Mouse (Mus musculus) hindbrain, embryonic 15.5 days (tissue): ENCODE data around the gene Trmt1. TPM values are rescaled to one million over a fixed set of nuclear protein-coding genes. Genes with fewer than 3 reads are reported as not detected.
A peak's percentile ranks its signal among the peaks of the same experiment; 100 is the strongest.

ENCODE experiments used
- ATAC-seq: fragments of 200-750 bp; cut with Nextera tagmentation; 2 replicates; pipeline ENCODE4 v1.8.0; 2017; ENCODE audit warnings: low read depth, moderate number of reproducible peaks, moderate TSS enrichment; ENCODE audit not compliant: low FRiP score
- H3K27ac ChIP-seq: fragments of 300-500 bp; sonication (generic); replicated peaks from 2 replicates; pipeline ENCODE4 v1.5.1; 2015; ENCODE audit warnings: mild to moderate bottlenecking, inconsistent platforms
- H3K27me3 ChIP-seq: fragments of 300-500 bp; sonication (generic); 2 replicates; pipeline ENCODE4 v1.6.1; 2015; ENCODE audit warnings: control low read depth, inconsistent platforms
- H3K36me3 ChIP-seq: fragments of 300-500 bp; sonication (generic); 2 replicates; pipeline ENCODE4 v1.6.1; 2015; ENCODE audit warnings: control low read depth, inconsistent platforms
- H3K4me1 ChIP-seq: fragments of 300-500 bp; sonication (generic); replicated peaks from 2 replicates; pipeline ENCODE4 v1.6.1; 2015; ENCODE audit warnings: control low read depth, inconsistent platforms
- H3K4me2 ChIP-seq: fragments of 300-500 bp; sonication (generic); 2 replicates; pipeline ENCODE4 v1.6.1; 2015; ENCODE audit warnings: moderate library complexity, mild to moderate bottlenecking, inconsistent platforms
- H3K4me3 ChIP-seq: fragments of 300-500 bp; sonication (generic); 2 replicates; pipeline ENCODE4 v1.5.1; 2015; ENCODE audit warnings: mild to moderate bottlenecking, inconsistent platforms
- H3K9ac ChIP-seq: fragments of 300-500 bp; sonication (generic); 2 replicates; pipeline ENCODE4 v1.6.1; 2015; ENCODE audit warnings: inconsistent platforms
- H3K9me3 ChIP-seq: fragments of 300-500 bp; sonication (generic); 2 replicates; pipeline ENCODE4 v1.6.1; 2016; ENCODE audit warnings: control low read depth, inconsistent platforms
- WGBS: fragments of 180-500 bp; shearing (Covaris S2); methylation state at CpG from one replicate; pipeline ENCODE4 v1.1.7; 2015; 5-methylcytosine and 5-hydroxymethylcytosine counted together
- polyA plus RNA-seq: library from polyadenylated mRNA; unstranded; fragments of >200 nt; fragmentation: Nextera tagmentation; extraction: Ambion mirVana; gene quantifications from 2 replicates; pipeline ENCODE4 v1.2.1, GENCODE M21; 2015

Trmt1 gene
- polyA plus RNA-seq, 1 experiment from 2014 or later = 62.5 TPM

DNA sequence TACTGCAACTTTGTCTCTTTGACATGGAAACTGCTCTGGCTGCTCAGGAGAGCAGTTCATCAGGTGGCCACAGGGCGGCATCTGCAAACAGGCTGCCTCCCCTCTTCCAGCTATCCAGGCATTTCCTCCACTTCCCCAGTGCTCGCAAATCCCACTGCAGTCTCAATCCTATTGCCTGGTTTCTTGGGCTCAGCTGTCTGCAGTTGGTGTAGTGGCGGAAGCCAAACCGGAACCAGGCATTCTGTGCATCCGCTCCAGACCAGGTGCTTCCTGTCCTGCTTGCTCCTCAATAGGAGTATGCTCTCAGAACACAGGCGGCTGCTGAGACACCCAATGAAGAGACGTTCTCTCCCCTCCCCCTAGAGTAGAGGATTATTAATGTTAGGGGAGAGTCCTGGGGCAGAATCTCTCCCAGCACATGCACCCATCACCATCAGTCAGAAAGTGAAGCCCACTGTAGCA lies 13.8 kb downstream of the Trmt1 start:
- Histone ChIP-seq H3K4me2 (no peak overlapping the region), H3K27me3 (peaks cover 30% of the 10 kb centered on the region), H3K9ac (no peak overlapping the region), H3K36me3 (peaks cover 25% of the 10 kb centered on the region), H3K9me3 (no peaks in the 10 kb centered on the region), H3K4me1 (peaks cover 14% of the 10 kb centered on the region; the same call in 1 of the 2 replicates), H3K4me3 (no peak overlapping the region), H3K27ac (peak overlapping the region; percentile 46)
- peak; percentile 25; the same call in 1 of the 2 replicates for ATAC-seq
- WGBS = 61% methylated on average over 7 of the region's 7 CpGs

DNA sequence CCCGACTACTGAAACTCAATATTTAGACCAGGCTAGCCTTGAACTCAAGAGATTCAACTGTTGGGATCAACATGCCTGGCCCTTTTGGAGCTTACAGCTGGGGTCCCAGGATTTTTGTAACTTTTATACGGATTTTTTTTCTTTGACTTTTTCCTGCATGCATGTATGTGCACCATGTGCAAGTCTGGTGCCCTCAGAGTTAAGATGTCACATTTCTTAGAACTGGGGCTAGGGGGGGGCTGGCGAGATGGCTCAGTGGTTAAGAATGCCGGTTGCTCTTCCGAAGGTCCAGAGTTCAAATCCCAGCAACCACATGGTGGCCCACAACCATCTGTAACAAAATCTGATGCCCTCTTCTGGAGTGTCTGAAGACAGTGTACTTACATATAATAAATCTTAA lies 14.4 kb downstream of the Trmt1 start:
- ATAC-seq = no peak
- H3K36me3 ChIP-seq = peaks cover 25% of the 10 kb centered on the region
- peaks cover 36% of the 10 kb centered on the region for H3K27me3 ChIP-seq
- H3K4me1 ChIP-seq = peaks cover 18% of the 10 kb centered on the region
- H3K4me3 ChIP-seq = no peak overlapping the region
- WGBS = 85% methylated on average over 5 of the region's 5 CpGs
- no peak overlapping the region for H3K9ac ChIP-seq
- no peak overlapping the region for H3K4me2 ChIP-seq
- H3K9me3 ChIP-seq = no peaks in the 10 kb centered on the region
- 0 out of 2 replicates have a peak overlapping the region, but pooled peaks have one; percentile 2 for H3K27ac ChIP-seq

DNA sequence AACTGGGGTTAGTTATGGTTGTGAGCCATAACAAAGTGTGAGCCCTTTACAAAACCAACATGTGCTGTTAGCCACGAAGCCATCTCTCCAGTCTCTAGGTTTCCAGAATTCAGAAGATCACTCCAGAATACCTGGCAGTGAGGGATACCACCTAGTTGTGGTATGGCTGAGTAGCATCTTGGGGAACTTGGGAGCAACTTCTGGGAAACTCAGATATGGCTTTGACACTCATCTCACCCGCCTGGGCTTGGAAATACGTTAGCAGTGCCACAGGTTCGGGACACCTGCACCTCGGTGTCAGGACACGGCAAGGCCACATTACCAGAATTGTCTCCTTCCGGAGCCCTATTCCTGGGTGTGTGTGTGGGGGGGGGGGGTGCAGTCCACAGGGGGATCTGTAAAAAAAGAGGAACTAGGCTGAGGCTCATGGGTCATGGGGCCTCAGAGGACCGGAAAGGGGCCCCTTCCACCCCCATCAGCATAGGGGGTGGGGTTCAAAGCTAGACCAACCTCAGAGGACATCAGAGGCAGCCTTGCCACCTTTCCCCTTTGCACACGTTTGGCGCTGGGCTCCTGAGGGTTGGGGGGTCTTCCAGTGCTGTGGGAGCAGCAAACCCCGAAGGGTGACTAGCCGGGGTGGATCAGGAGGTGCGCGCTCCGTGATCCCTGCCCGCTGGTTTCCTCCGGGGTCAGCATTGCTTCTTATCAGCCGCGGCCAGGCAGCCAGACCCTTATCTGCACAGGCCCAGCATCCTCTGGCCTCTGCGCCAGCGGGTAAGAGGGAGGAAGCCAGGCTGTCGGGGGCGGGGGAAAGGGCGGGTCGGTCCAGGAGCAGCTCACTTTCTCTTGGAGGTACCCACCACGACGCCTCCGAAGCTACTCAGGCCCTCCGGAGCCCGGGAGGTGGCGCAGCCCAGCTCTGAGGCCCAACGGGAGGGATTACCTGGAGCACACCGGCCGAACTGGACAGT lies 15.1 kb downstream of the Trmt1 start, which contains the start of gene Lyl1:
Gene Lyl1, plus strand, starts transcription at position 517 of the 971 bp plus-strand sequence.
- ATAC-seq = no peak
- peaks cover 36% of the 10 kb centered on the region for H3K27me3 ChIP-seq
- H3K27ac ChIP-seq = peak within 1 kb of the TSS; percentile 32
- peak within 1 kb of the TSS; percentile 5 for H3K4me3 ChIP-seq
- H3K4me1 ChIP-seq = peaks cover 21% of the 10 kb centered on the region
- H3K9me3 ChIP-seq = no peaks in the 10 kb centered on the region
- peaks cover 25% of the 10 kb centered on the region for H3K36me3 ChIP-seq
- 13% methylated on average over 34 of the region's 34 CpGs for WGBS
- peak within 1 kb of the TSS; percentile 10 for H3K4me2 ChIP-seq
- H3K9ac ChIP-seq = no peak within 1 kb of the TSS

DNA sequence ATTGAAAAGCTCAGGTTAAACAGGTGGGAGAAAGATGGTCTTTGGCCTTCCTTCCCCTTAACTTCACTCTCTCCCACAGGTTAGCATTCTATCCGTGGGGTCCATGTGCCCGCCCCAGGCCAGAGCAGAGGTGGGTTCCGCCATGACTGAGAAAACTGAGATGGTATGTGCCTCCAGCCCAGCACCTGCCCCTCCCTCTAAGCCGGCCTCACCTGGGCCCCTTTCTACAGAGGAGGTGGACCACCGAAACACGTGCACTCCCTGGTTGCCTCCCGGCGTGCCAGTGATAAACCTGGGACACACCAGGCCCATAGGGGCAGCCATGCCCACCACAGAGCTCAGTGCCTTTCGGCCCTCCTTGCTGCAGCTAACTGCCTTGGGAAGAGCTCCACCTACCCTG lies 16.5 kb downstream of the Trmt1 start:
- 72% methylated on average over 9 of the region's 9 CpGs for WGBS
- no peak for ATAC-seq
- Histone ChIP-seq H3K4me3 (no peak overlapping the region), H3K4me1 (peaks cover 34% of the 10 kb centered on the region), H3K9me3 (no peaks in the 10 kb centered on the region), H3K27me3 (peaks cover 39% of the 10 kb centered on the region), H3K4me2 (peak overlapping the region; percentile 10; the same call in 1 of the 2 replicates), H3K9ac (no peak overlapping the region), H3K36me3 (peaks cover 16% of the 10 kb centered on the region), H3K27ac (no peak overlapping the region)

DNA sequence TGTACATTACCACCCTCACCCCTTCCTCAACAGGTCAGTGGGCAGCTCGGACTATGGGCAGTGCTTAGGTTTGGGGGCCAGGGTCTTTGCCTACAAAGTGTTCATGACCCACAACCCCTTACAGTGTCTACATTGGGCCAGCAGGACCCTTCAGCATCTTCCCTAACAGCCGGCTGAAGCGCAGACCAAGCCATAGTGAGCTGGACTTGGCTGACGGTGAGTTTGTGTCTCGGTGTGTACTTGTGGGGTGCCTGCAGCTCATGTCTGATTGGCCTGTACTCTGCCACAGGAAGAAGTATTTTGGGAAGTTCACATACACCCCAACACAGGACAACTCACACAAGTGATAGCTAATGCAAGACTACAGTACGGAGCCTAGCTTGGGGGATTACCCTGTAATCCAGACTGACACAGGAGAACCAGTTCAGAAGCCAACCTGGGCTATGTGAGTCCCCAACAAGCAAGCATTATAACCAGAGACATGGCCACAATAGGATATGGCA lies 16.9 kb downstream of the Trmt1 start:
- Histone ChIP-seq H3K27me3 (peaks cover 44% of the 10 kb centered on the region), H3K9me3 (no peaks in the 10 kb centered on the region), H3K4me3 (no peak overlapping the region), H3K4me2 (peak overlapping the region; percentile 51; the same call in 1 of the 2 replicates), H3K9ac (no peak overlapping the region), H3K4me1 (peaks cover 39% of the 10 kb centered on the region), H3K36me3 (peaks cover 14% of the 10 kb centered on the region), H3K27ac (no peak overlapping the region)
- WGBS = 82% methylated on average over 6 of the region's 6 CpGs
- no peak for ATAC-seq

DNA sequence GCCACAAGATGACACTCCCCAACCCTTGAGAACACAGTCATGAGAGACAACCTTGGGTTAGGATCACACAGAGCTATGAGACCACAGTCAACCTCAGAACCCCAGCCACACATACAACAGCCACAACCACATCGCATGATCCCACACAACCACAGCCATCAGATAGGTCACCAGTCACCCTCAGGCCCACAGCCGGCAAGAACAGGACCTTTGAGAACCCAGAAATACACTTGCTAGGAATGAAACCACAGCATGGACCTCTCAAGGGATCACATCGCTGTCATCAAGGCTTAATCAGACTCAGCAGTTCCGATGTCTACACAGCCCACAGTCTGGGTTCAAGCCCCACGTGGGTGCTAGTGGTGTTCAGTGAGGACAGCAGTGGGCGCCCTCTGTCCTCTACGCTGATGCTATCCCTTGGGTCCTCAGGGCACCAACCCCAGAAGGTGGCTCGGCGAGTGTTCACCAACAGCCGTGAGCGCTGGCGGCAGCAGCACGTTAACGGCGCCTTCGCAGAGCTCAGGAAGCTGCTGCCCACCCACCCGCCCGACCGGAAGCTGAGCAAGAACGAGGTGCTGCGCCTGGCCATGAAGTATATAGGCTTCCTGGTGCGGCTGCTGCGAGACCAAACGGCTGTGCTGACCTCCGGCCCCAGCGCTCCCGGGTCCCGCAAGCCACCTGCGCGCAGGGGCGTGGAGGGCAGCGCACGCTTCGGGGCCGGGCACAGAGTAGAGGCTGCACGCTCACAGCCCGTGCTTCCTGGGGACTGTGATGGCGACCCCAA lies 17.6 kb downstream of the Trmt1 start:
- peaks cover 10% of the 10 kb centered on the region for H3K36me3 ChIP-seq
- H3K4me2 ChIP-seq = peak overlapping the region; percentile 51
- no peaks in the 10 kb centered on the region for H3K9me3 ChIP-seq
- no peak overlapping the region; the same call in 1 of the 2 replicates for H3K9ac ChIP-seq
- ATAC-seq = no peak
- peak overlapping the region; percentile 68 for H3K27ac ChIP-seq
- H3K4me1 ChIP-seq = peaks cover 43% of the 10 kb centered on the region
- peaks cover 46% of the 10 kb centered on the region for H3K27me3 ChIP-seq
- WGBS = 12% methylated on average over 38 of the region's 38 CpGs
- no peak overlapping the region for H3K4me3 ChIP-seq

DNA sequence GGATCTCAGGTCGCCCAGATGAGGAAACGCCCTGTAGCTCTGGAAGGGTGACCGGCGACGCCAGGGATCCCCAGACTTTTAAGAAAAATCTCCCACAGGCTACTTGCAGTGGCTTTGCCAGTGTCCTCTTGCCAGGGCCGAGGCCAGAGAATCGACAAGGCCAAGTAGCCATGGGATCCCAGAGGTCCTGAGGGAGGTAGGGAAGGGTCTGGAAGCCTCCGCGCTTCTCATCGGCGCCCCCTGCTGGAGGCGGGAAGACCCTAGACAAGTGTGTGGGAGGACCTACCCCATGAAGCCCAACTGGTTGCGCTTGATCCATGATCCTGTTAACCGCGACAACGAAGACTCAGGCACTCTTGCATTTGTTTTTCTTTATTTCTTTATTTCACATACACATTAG lies 18.2 kb downstream of the Trmt1 start:
- Histone ChIP-seq H3K27me3 (peaks cover 46% of the 10 kb centered on the region), H3K9me3 (no peaks in the 10 kb centered on the region), H3K27ac (peak overlapping the region; percentile 68), H3K4me1 (peaks cover 45% of the 10 kb centered on the region), H3K4me2 (peak overlapping the region; percentile 51), H3K36me3 (peaks cover 3% of the 10 kb centered on the region), H3K4me3 (no peak overlapping the region), H3K9ac (no peak overlapping the region; the same call in 1 of the 2 replicates)
- ATAC-seq = no peak
- 2% methylated on average over 16 of the region's 16 CpGs for WGBS

DNA sequence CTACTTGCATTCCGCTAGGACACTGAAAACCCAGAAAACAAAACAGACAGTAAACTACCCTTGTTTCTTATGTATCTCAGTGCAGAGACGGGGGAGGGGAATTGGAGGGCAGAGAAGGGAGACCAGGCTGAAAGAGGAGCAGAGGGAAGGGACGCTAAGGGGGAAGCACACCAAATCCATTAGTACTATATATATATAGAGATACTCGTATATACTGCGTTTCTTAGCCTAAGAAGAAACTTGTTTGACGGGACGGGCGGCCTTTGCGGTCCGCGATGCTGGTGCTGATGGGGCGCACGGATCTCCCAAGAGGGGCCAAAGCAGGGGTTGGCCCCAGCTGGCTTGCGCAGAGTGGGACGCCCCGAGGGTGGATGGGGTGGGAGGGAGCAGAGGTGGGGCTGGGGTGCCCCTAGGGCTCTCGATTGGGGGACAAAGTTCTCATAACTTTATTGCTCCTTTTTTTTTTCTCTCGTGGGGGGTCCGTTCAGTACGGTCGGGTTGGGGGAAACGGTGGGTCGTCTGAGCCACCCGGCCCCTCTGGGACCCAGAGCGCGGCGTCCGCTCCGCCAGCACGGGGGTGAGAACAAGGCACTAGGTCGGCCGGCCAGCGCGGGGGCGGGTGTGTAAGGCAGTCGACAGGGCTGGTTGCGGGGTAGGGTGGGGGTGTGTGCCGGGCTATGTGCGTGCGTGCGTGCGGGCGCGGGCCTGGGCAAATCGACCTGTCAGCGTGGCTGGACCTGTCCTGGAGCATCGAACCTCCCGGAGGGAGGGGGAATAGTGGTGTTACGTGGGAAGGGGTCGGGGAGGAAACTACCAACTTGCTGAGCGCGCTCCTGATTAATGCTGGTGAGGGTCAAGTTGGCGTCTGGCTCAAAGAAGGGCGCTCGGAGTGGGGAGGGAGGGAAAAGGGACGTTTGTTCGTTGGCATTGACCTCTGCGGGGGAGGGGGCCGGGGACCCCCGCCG lies 19.0 kb downstream of the Trmt1 start:
- H3K36me3 ChIP-seq = no peaks in the 10 kb centered on the region
- no peak for ATAC-seq
- peaks cover 51% of the 10 kb centered on the region for H3K4me1 ChIP-seq
- H3K4me2 ChIP-seq = peak overlapping the region; percentile 51
- H3K27me3 ChIP-seq = peaks cover 46% of the 10 kb centered on the region
- no peaks in the 10 kb centered on the region for H3K9me3 ChIP-seq
- peak overlapping the region; percentile 25; the same call in 1 of the 2 replicates for H3K9ac ChIP-seq
- H3K27ac ChIP-seq = peak overlapping the region; percentile 68
- H3K4me3 ChIP-seq = peak overlapping the region; percentile 23
- 1% methylated on average over 59 of the region's 61 CpGs for WGBS

DNA sequence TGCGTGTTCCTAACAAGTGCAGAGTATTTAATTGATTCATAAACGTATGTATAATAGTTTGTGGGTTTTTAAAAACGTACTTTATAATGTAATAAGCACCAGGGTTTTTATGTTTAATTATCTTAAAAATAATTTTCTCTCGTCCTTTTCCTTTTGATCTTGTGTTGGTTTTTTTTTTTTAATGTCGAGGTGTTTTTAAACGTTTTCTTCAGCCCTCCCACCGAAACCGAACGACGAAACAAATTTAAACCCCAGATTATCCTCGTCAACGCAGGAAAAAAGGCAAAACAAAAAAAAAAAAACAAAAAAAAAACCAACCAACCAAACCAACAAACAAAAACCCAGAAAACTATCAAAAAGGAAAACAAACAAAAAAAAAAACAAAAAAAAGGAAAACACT lies 19.9 kb downstream of the Trmt1 start:
- Histone ChIP-seq H3K9me3 (no peaks in the 10 kb centered on the region), H3K27me3 (peaks cover 46% of the 10 kb centered on the region), H3K4me2 (peak overlapping the region; percentile 51), H3K36me3 (no peaks in the 10 kb centered on the region), H3K4me1 (peaks cover 53% of the 10 kb centered on the region), H3K27ac (peak overlapping the region; percentile 68), H3K9ac (peak overlapping the region; percentile 25; the same call in 1 of the 2 replicates), H3K4me3 (peak overlapping the region; percentile 23)
- 4% methylated on average over 12 of the region's 12 CpGs for WGBS
- no peak for ATAC-seq

DNA sequence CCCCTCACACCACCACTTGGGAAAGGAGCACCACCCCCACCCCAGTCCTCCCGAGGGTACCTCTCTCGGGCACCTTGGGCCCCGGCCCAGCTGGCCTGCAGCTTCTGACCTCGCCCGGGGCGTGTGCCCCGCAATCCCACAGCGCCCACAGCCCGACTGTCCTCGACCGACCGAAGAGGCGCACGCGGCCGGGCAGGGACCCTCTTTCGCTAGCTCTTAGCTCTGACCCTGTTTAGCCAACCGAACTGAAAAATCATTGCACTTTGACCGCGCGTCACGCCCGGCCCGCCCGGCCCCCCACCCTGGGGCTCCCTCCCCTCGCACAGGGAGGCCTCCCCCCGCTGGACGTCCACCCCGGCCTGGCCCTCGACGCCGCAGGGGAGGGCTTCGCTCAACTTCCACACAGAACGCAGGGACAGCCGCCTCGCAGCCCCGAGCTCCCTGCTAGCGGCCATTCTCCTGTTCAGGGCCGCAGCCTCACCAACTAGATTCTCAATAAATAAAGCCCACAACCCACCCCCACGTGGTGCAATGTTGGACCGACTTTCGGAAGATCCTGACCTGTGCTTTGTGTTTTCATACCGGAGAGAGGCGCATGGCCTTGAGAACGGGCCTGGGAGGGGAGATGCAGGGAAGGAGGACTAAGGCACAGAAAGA lies 20.6 kb downstream of the Trmt1 start:
- ATAC-seq = no peak
- peak overlapping the region; percentile 40 for H3K4me2 ChIP-seq
- no peaks in the 10 kb centered on the region for H3K9me3 ChIP-seq
- H3K27ac ChIP-seq = peak overlapping the region; percentile 84
- 4% methylated on average over 45 of the region's 45 CpGs for WGBS
- H3K9ac ChIP-seq = peak overlapping the region; percentile 12; the same call in 1 of the 2 replicates
- peaks cover 61% of the 10 kb centered on the region for H3K4me1 ChIP-seq
- H3K36me3 ChIP-seq = no peaks in the 10 kb centered on the region
- H3K4me3 ChIP-seq = peak overlapping the region; percentile 19
- H3K27me3 ChIP-seq = peaks cover 41% of the 10 kb centered on the region
